In genomic region chr4:133085783-133086342, GRCm38 (mm10) we compare ENCODE assay signal across 8 mouse cellular contexts. TPM values are rescaled to one million over a fixed set of nuclear protein-coding genes. Genes with fewer than 3 reads are reported as not detected.
A peak's percentile ranks its signal among the peaks of the same experiment; 100 is the strongest.
DNase-seq lines count a peak whose midpoint lies in the region; ATAC-seq lines count a peak whose summit lies in the region.

No protein-coding gene starts in this region.

- H3K4me2 ChIP-seq in kidney, embryonic 15.5 days, result peak overlapping the region; percentile 90
- H3K4me2 ChIP-seq in forebrain, embryonic 12.5 days, result peak overlapping the region; percentile 80
- peak overlapping the region; percentile 98 for H3K4me2 ChIP-seq in limb, embryonic 11.5 days (ENCODE audit: low read depth, severe bottlenecking)
- H3K4me2 ChIP-seq in neural tube, embryonic 13.5 days, result peak overlapping the region; percentile 74

- no peaks in the 10 kb centered on the region for H3K27me3 ChIP-seq in kidney, embryonic 15.5 days
- peaks cover 33% of the 10 kb centered on the region for H3K27me3 ChIP-seq in forebrain, embryonic 12.5 days
- H3K27me3 ChIP-seq in limb, embryonic 11.5 days (ENCODE audit: control insufficient read depth, insufficient read depth, low read length), result 0 out of 2 replicates have a peak, but pooled peaks cover 2% of the 10 kb centered on the region
- H3K27me3 ChIP-seq in neural tube, embryonic 13.5 days, result no peaks in the 10 kb centered on the region

- peak overlapping the region; percentile 94 for H3K27ac ChIP-seq in kidney, embryonic 15.5 days
- H3K27ac ChIP-seq in forebrain, embryonic 12.5 days, result peak overlapping the region; percentile 66
- H3K27ac ChIP-seq in limb, embryonic 11.5 days (replicated peaks; ENCODE audit: low read depth, low read length), result no peak overlapping the region; the same call in 1 of the 2 replicates
- peak overlapping the region; percentile 68 for H3K27ac ChIP-seq in neural tube, embryonic 13.5 days (replicated peaks)

- peak overlapping the region; percentile 44 for H3K4me3 ChIP-seq in kidney, embryonic 15.5 days (replicated peaks)
- peak overlapping the region; percentile 37 for H3K4me3 ChIP-seq in forebrain, embryonic 12.5 days (replicated peaks)
- H3K4me3 ChIP-seq in limb, embryonic 11.5 days (ENCODE audit: low read depth, low read length), result peak overlapping the region; percentile 30; the same call in 1 of the 2 replicates
- peak overlapping the region; percentile 37 for H3K4me3 ChIP-seq in neural tube, embryonic 13.5 days

- peaks cover 2% of the 10 kb centered on the region; the same call in 1 of the 2 replicates for H3K36me3 ChIP-seq in kidney, embryonic 15.5 days
- H3K36me3 ChIP-seq in forebrain, embryonic 12.5 days (replicated peaks), result no peaks in the 10 kb centered on the region
- no peaks in the 10 kb centered on the region for H3K36me3 ChIP-seq in limb, embryonic 11.5 days (ENCODE audit: control insufficient read depth, insufficient read depth, low read length)
- no peaks in the 10 kb centered on the region for H3K36me3 ChIP-seq in neural tube, embryonic 13.5 days

- no peaks in the 10 kb centered on the region for H3K9me3 ChIP-seq in kidney, embryonic 15.5 days (replicated peaks)
- no peaks in the 10 kb centered on the region for H3K9me3 ChIP-seq in forebrain, embryonic 12.5 days
- H3K9me3 ChIP-seq in limb, embryonic 11.5 days (ENCODE audit: control insufficient read depth, low read length), result no peaks in the 10 kb centered on the region
- H3K9me3 ChIP-seq in neural tube, embryonic 13.5 days, result no peaks in the 10 kb centered on the region

- no peak for DNase-seq in kidney, postnatal 14 days
- no peak for DNase-seq in limb, embryonic 11.5 days (ENCODE audit: low spot score)
- no peak for DNase-seq in left cerebral cortex, adult 11 months (ENCODE audit: low spot score)
- DNase-seq in right cerebral cortex, postnatal 36 days (ENCODE audit: low spot score in 2 of 2), result no peak
- no peak for DNase-seq in layer of hippocampus, postnatal 36 days

- ATAC-seq in kidney, embryonic 15.5 days (replicated peaks; ENCODE audit: low FRiP score), result no peak
- peak; percentile 40 for ATAC-seq in forebrain, embryonic 12.5 days (ENCODE audit: low FRiP score)
- ATAC-seq in limb, embryonic 11.5 days (ENCODE audit: insufficient number of reproducible peaks, low FRiP score, low TSS enrichment, low read depth), result no peak
- ATAC-seq in neural tube, embryonic 13.5 days (ENCODE audit: low read depth), result peak; percentile 19; the same call in 1 of the 2 replicates

- WGBS in kidney, embryonic 15.5 days, result 15% methylated on average over 12 of the region's 12 CpGs
- 10% methylated on average over 12 of the region's 12 CpGs for WGBS in forebrain, embryonic 12.5 days
- 10% methylated on average over 12 of the region's 12 CpGs for WGBS in limb, embryonic 11.5 days
- 7% methylated on average over 12 of the region's 12 CpGs for WGBS in neural tube, embryonic 13.5 days

- no peak overlapping the region for H3K9ac ChIP-seq in kidney, embryonic 15.5 days
- H3K9ac ChIP-seq in forebrain, embryonic 12.5 days, result no peak overlapping the region
- no peak overlapping the region for H3K9ac ChIP-seq in limb, embryonic 11.5 days (ENCODE audit: low read length)
- peak overlapping the region; percentile 63 for H3K9ac ChIP-seq in neural tube, embryonic 13.5 days

- H3K4me1 ChIP-seq in kidney, embryonic 15.5 days, result peaks cover 84% of the 10 kb centered on the region
- peaks cover 56% of the 10 kb centered on the region for H3K4me1 ChIP-seq in forebrain, embryonic 12.5 days
- H3K4me1 ChIP-seq in limb, embryonic 11.5 days (ENCODE audit: control insufficient read depth, insufficient read depth, low read length), result peaks cover 49% of the 10 kb centered on the region
- H3K4me1 ChIP-seq in neural tube, embryonic 13.5 days (replicated peaks), result peaks cover 60% of the 10 kb centered on the region

RNA-seq across cellular contexts. Expression of gene Wasf2, which starts 44.4 kb away (rescaled TPM):
- polyA plus RNA-seq in kidney, embryonic 15.5 days (2015; fragmentation: Nextera tagmentation; extraction: Ambion mirVana), result 107 and 109 TPM in 2 replicates
- polyA plus RNA-seq in forebrain, embryonic 12.5 days (2016; fragmentation: Nextera tagmentation; extraction: Ambion mirVana), result 36.4 and 42.5 TPM in 2 replicates
- polyA plus RNA-seq in limb, embryonic 11.5 days (2014; fragmentation: Nextera tagmentation; extraction: Ambion mirVana), result 54.7 and 63.6 TPM in 2 replicates
- 34.0 and 36.5 TPM in 2 replicates for polyA plus RNA-seq in neural tube, embryonic 13.5 days (2015; fragmentation: Nextera tagmentation; extraction: Ambion mirVana)
- total RNA-seq in layer of hippocampus, postnatal 36 days (2021), result 10 to 100 TPM; 28.7 to 32.8 TPM

Comparison
In these comparisons a context has a peak if more than half of its experiments do, and no peak if none do; other contexts are left out.
1. ATAC-seq: peak in forebrain, embryonic 12.5 days (single experiment) and neural tube, embryonic 13.5 days (single experiment); none in kidney, embryonic 15.5 days (single experiment) and limb, embryonic 11.5 days (single experiment).
2. Peak in every context shown above with its lines, with median percentiles within 50 percentile points of each other: H3K4me2 ChIP-seq and H3K4me3 ChIP-seq.